Mouse (Mus musculus): ENCODE data around the gene Ppef2.
"Not testable (repeated sequence)": the region's sequence is repeated elsewhere in the genome, so short reads cannot be mapped to it uniquely, and the experiment has no call there.

Gene Ppef2

GRCm38 (mm10) chr5:92195716-92196115 is 60.4 kb downstream of the Ppef2 start:
- DNase-seq (ENCODE audit: low spot score), result not testable (repeated sequence)

- no peak for DNase-seq (ENCODE audit: low spot score)
Measured at GRCm38 (mm10) chr5:92188881-92189483, 67.1 kb downstream of the Ppef2 start.

GRCm38 (mm10) chr5:92183071-92183830 is 72.8 kb downstream of the Ppef2 start:
- DNase-seq (ENCODE audit: low spot score), result no peak

Measured in testis, postnatal 14 days (tissue).